Mouse (Mus musculus) mature B cell (primary cell): Measurements from ENCODE around the gene Ctrb1.

Experiments used
- in situ Hi-C: fragments of 300-500 bp; cut with MboI; formaldehyde crosslinking; loops from 2 replicates; pipeline ENCODE4 v1.14.3; 2019

Ctrb1 gene

GRCm38 (mm10) chr8:111690960-111691445 lies at the start of gene Ctrb1:
Gene Ctrb1 (minus strand): TSS chr8:111691010.
- in situ Hi-C loops: no loop called here

- in situ Hi-C loops: no loop called here
These were observed 49.5 kb upstream of the Ctrb1 start for GRCm38 (mm10) chr8:111740301-111740711.

- in situ Hi-C loops: no loop called here
These were observed 48.8 kb upstream of the Ctrb1 start for GRCm38 (mm10) chr8:111739604-111740003.

GRCm38 (mm10) chr8:111738867-111739266 lies 48.1 kb upstream of the Ctrb1 start:
- in situ Hi-C loops: no loop called here

- in situ Hi-C loops: no loop called here
These were observed 45.5 kb upstream of the Ctrb1 start for GRCm38 (mm10) chr8:111736321-111736720.

GRCm38 (mm10) chr8:111735791-111736190 lies 45.0 kb upstream of the Ctrb1 start:
- in situ Hi-C loops: no loop called here

GRCm38 (mm10) chr8:111735335-111735761 lies 44.5 kb upstream of the Ctrb1 start:
- in situ Hi-C loops: no loop called here

GRCm38 (mm10) chr8:111734244-111734960 lies 43.6 kb upstream of the Ctrb1 start:
- in situ Hi-C loops: no loop called here

- in situ Hi-C loops: no loop called here
These were observed 42.9 kb upstream of the Ctrb1 start for GRCm38 (mm10) chr8:111733581-111734243.

GRCm38 (mm10) chr8:111732406-111733085 lies 41.7 kb upstream of the Ctrb1 start:
- in situ Hi-C loops: no loop called here

- in situ Hi-C loops: no loop called here
These were observed 41.2 kb upstream of the Ctrb1 start for GRCm38 (mm10) chr8:111732004-111732403.

GRCm38 (mm10) chr8:111731231-111731977 lies 40.6 kb upstream of the Ctrb1 start:
- in situ Hi-C loops: no loop called here

GRCm38 (mm10) chr8:111729233-111730170 lies 38.7 kb upstream of the Ctrb1 start:
- in situ Hi-C loops: no loop called here

GRCm38 (mm10) chr8:111728481-111728880 lies 37.7 kb upstream of the Ctrb1 start:
- in situ Hi-C loops: no loop called here

GRCm38 (mm10) chr8:111727553-111727952 lies 36.7 kb upstream of the Ctrb1 start:
- in situ Hi-C loops: no loop called here

- in situ Hi-C loops: no loop called here
These were observed 35.5 kb upstream of the Ctrb1 start for GRCm38 (mm10) chr8:111726102-111726900.

- in situ Hi-C loops: no loop called here
These were observed 34.5 kb upstream of the Ctrb1 start for GRCm38 (mm10) chr8:111725341-111725740.

GRCm38 (mm10) chr8:111720115-111720544 lies 29.3 kb upstream of the Ctrb1 start:
- in situ Hi-C loops: no loop called here

- in situ Hi-C loops: no loop called here
These were observed 28.1 kb upstream of the Ctrb1 start for GRCm38 (mm10) chr8:111718937-111719336.

- in situ Hi-C loops: no loop called here
These were observed 27.1 kb upstream of the Ctrb1 start for GRCm38 (mm10) chr8:111717866-111718265.
